7 mouse cellular contexts compared by ENCODE assay signal in genomic region chr1:167929729-167930341, GRCm38 (mm10).
DNase-seq lines count a peak whose midpoint lies in the region; ATAC-seq lines count a peak whose summit lies in the region.

No protein-coding gene starts in this region.

- peak; percentile 25 for ATAC-seq in granulocyte monocyte progenitor cell, adult 5-6 weeks (replicated peaks; ENCODE audit: poor library complexity, severe bottlenecking)
- no peak for ATAC-seq in cerebellum, adult (ENCODE audit: insufficient number of reproducible peaks, low FRiP score, low TSS enrichment)

- peak; percentile 25 for DNase-seq in Muller cell, postnatal 12 days (ENCODE audit: inconsistent ontology term)
- peak; percentile 15 for DNase-seq in adrenal gland, postnatal 25 days
- peak; percentile 11 for DNase-seq in kidney, adult 9 months
- DNase-seq in lung, postnatal 25 days (ENCODE audit: low spot score) = peak; percentile 14
- DNase-seq in natural killer cell, adult 2 months (ENCODE audit: low spot score in 2 of 2) = no peak

Comparison
In these comparisons a context has a peak if more than half of its experiments do, and no peak if none do; other contexts are left out.
1. DNase-seq: peak in Muller cell, postnatal 12 days (single experiment), adrenal gland, postnatal 25 days (single experiment), kidney, adult 9 months (single experiment) and lung, postnatal 25 days (single experiment); none in natural killer cell, adult 2 months (0 of 2).